In the genomic region with DNA sequence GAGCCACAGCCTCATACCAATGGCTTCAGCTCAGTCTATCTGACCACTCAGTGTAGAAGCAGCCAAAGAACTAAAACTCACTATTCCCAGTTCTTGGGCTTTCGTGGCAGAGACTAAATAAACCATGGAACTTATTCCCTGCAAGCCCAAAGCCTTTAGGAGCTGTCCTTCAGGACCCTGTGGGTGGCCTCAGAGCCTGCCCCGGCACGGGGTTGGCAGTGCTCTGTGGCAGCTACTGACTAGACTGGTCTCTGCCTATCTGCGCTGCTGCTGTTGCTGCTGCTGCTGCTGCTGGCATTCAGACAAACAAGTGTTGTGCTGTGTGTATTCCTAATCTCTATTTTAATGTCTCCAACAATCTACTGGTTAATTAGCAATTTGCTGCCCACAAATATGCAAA, we compare ENCODE assay signal across 9 mouse cellular contexts. TPM values are rescaled to one million over a fixed set of nuclear protein-coding genes. Genes with fewer than 3 reads are reported as not detected.
DNase-seq lines count a peak whose midpoint lies in the region; ATAC-seq lines count a peak whose summit lies in the region.
"Had no signal": no experiment of that assay in that cellular context is flagged by ENCODE, and none has a peak within 500 bp of the region (broad histone marks: within the 10 kb centered on the region; RNA-seq: fewer than 3 reads in every experiment).

No protein-coding gene starts in this region.

- peak; percentile 13 for DNase-seq in kidney, adult 11 months
- no peak for DNase-seq in kidney, adult 8-10 months
- peak; percentile 5 for DNase-seq in adipocyte (ENCODE audit: low spot score)
- peak; percentile 56 for DNase-seq in forelimb bud, embryonic 11.5 days (ENCODE audit: low read depth, low spot score)
- no peak for DNase-seq in natural killer cell, adult 2 months (ENCODE audit: low spot score in 2 of 2)
- DNase-seq in gastrocnemius, postnatal 36 days = no peak
- DNase-seq in right cerebral cortex, adult 18-20 months = no peak

- peak overlapping the region; percentile 47; the same call in 1 of the 2 replicates for H3K4me3 ChIP-seq in midbrain, embryonic 15.5 days

- peaks cover 45% of the 10 kb centered on the region for H3K4me1 ChIP-seq in midbrain, embryonic 15.5 days

- peak overlapping the region; percentile 78 for H3K27ac ChIP-seq in midbrain, embryonic 15.5 days

- intact Hi-C loops in gastrocnemius, postnatal 36 days (cut with DNase I) = no loop called here

- H3K4me2 ChIP-seq in midbrain, embryonic 15.5 days = peak overlapping the region; percentile 89

- H3K27me3 ChIP-seq in midbrain, embryonic 15.5 days (replicated peaks) = no peaks in the 10 kb centered on the region

- H3K9me3 ChIP-seq in midbrain, embryonic 15.5 days = no peaks in the 10 kb centered on the region

- 4% methylated on average over 4 of the region's 4 CpGs for WGBS in midbrain, embryonic 15.5 days

- no peaks in the 10 kb centered on the region for H3K36me3 ChIP-seq in midbrain, embryonic 15.5 days (replicated peaks)

- H3K9ac ChIP-seq in midbrain, embryonic 15.5 days = no peak overlapping the region

- ATAC-seq in midbrain, embryonic 15.5 days (replicated peaks) = no peak; the same call in 1 of the 2 replicates
- ATAC-seq: Patski had no signal

RNA-seq across cellular contexts. Expression of a gene that starts 1.1 kb away (rescaled TPM):
- polyA plus RNA-seq in midbrain, embryonic 15.5 days (2015; fragmentation: Nextera tagmentation; extraction: Ambion mirVana) = 3.0 and 3.4 TPM in 2 replicates
- not detected for total RNA-seq in gastrocnemius, postnatal 36 days (2021)
- polyA plus RNA-seq: Patski had no signal

Comparison
In these comparisons a context has a peak if more than half of its experiments do, and no peak if none do; other contexts are left out.
1. DNase-seq: peak in kidney, adult 11 months (single experiment), adipocyte (single experiment) and forelimb bud, embryonic 11.5 days (single experiment); none in kidney, adult 8-10 months (0 of 2), natural killer cell, adult 2 months (0 of 2), gastrocnemius, postnatal 36 days (0 of 2) and right cerebral cortex, adult 18-20 months (single experiment).